Mouse (Mus musculus): ENCODE data around the gene Camta1.

DNA sequence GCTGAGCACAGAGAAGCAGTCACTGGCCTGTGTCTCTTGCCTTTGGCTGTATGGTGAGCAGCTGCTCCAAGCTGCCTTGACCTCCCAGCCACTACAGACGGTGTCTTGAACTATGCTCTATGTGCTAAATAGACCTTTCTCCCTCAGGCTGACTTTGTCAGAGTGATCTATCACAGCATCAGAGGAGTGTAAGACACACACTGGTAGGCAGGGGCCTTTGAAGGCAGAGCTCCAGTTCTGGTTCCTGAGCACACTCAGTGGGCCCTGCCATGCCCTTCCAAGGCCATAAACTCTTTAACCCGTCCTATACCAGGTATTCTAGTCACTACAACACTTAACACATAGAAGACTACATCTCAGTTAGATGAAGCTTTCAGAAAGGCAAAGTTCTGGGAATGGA is 780.3 kb downstream of the Camta1 start:
- TF ChIP-seq FLI1 (IDR thresholded peaks at IDR 0.05; ENCODE audit: low read length) (no peak), GATA1 (IDR thresholded peaks at IDR 0.05; ENCODE audit: borderline replicate concordance, low read length) (no peak)
